ENCODE assay signal across 21 mouse cellular contexts in the genomic region with DNA sequence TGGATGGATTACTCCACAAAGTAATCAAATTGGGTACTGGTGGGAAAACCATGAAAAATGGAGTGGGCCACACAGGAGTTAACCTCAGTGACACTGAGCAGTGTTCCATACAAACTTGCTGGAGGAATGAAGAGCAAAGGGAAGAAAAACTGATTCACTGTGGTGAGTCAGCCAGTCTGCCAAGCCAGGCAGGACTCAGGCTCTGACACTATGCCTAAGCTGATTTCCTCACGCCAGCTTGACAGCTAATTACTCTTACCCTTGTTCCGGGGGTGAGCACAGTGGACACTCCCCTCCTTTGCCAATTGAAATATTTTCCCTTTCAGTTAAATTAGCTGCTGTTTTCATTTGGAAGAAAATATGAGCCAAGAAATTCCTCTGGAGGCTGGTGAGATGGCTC. TPM values are rescaled to one million over a fixed set of nuclear protein-coding genes. Genes with fewer than 3 reads are reported as not detected.
DNase-seq lines count a peak whose midpoint lies in the region.
"Had no signal": no experiment of that assay in that cellular context is flagged by ENCODE, and none has a peak within 500 bp of the region (broad histone marks: within the 10 kb centered on the region; RNA-seq: fewer than 3 reads in every experiment).

No protein-coding gene starts in this region.

- DNase-seq in retina, postnatal 1 day, result peak; percentile 29
- DNase-seq in retina, embryonic 14.5 days (ENCODE audit: low spot score), result no peak
- peak; percentile 80 for DNase-seq in Muller cell, postnatal 12 days (ENCODE audit: inconsistent ontology term)
- peak; percentile 53 for DNase-seq in adrenal gland, adult 8-10 months
- no peak for DNase-seq in right cerebral cortex, postnatal 14 days
- DNase-seq in thymus, postnatal 36 days, result no peak
- DNase-seq in layer of hippocampus, adult 11-12 months (ENCODE audit: low spot score), result no peak
- DNase-seq: cerebellum, adult 11 months; cerebellum, adult 9-11 months; gastrocnemius, postnatal 14 days; heart, adult 2 months; kidney, postnatal 36 days; liver, postnatal 0 days; lung, postnatal 36 days; midbrain, embryonic 14.5 days; right cerebral cortex, postnatal 4 days; thymus, postnatal 4 days had no signal

RNA-seq across cellular contexts. Expression of gene Ascc2, which starts 4.1 kb away (rescaled TPM):
- total RNA-seq in adrenal gland, adult 8-10 months (2022), result 10 to 100 TPM; 51.6 to 58.6 (median 54.9) TPM

RNA-seq across cellular contexts. Expression of gene Gm11032, which starts 13.6 kb away (rescaled TPM):
- not detected for total RNA-seq in adrenal gland, adult 8-10 months (2022)
- total RNA-seq: ES-E14; gastrocnemius, postnatal 14 days; heart, adult 2 months; heart, postnatal 25 days; left cerebral cortex, postnatal 14 days; megakaryocyte-erythroid progenitor cell, adult 5-6 weeks had no signal

RNA-seq across cellular contexts. Expression of gene Mtmr3, which starts 38.8 kb away (rescaled TPM):
- 10 to 100 TPM; 60.9 to 82.3 (median 74.2) TPM for total RNA-seq in adrenal gland, adult 8-10 months (2022)

Comparison
In these comparisons a context has a peak if more than half of its experiments do, and no peak if none do; other contexts are left out.
1. DNase-seq: peak in retina, postnatal 1 day (single experiment), Muller cell, postnatal 12 days (single experiment) and adrenal gland, adult 8-10 months (single experiment); none in retina, embryonic 14.5 days (single experiment), right cerebral cortex, postnatal 14 days (single experiment), thymus, postnatal 36 days (0 of 2) and layer of hippocampus, adult 11-12 months (single experiment).